Mouse (Mus musculus) midbrain, embryonic 10.5 days (tissue): ENCODE results near the gene Zbed5. TPM values are rescaled to one million over a fixed set of nuclear protein-coding genes. Genes with fewer than 3 reads are reported as not detected.

Source experiments
- DNase-seq: peaks from one replicate; pipeline ENCODE4 v3.0.0-alpha.2; 2017; ENCODE audit warnings: low spot score
- H3K27ac ChIP-seq: fragments of 300-500 bp; sonication (generic); replicated peaks from 2 replicates; pipeline ENCODE4 v1.5.1; 2016; ENCODE audit warnings: mild to moderate bottlenecking
- H3K27me3 ChIP-seq: fragments of 300-500 bp; sonication (generic); 2 replicates; pipeline ENCODE4 v1.6.1; 2016; ENCODE audit warnings: low read depth, mild to moderate bottlenecking; ENCODE audit not compliant: poor library complexity, severe bottlenecking
- H3K36me3 ChIP-seq: fragments of 300-500 bp; sonication (generic); 2 replicates; pipeline ENCODE4 v1.6.1; 2016; ENCODE audit warnings: mild to moderate bottlenecking, moderate library complexity
- H3K4me1 ChIP-seq: fragments of 300-500 bp; sonication (generic); 2 replicates; pipeline ENCODE4 v1.6.1; 2016
- H3K4me3 ChIP-seq: fragments of 300-500 bp; sonication (generic); 2 replicates; pipeline ENCODE4 v1.5.1; 2016; ENCODE audit warnings: mild to moderate bottlenecking, moderate library complexity
- H3K9me3 ChIP-seq: fragments of 300-500 bp; sonication (generic); replicated peaks from 2 replicates; pipeline ENCODE4 v1.6.1; 2016; ENCODE audit warnings: mild to moderate bottlenecking
- WGBS: fragments of 180-500 bp; shearing (Covaris S2); methylation state at CpG from one replicate; pipeline ENCODE4 v1.1.7; 2016; 5-methylcytosine and 5-hydroxymethylcytosine counted together
- polyA plus RNA-seq: library from polyadenylated mRNA; unstranded; fragments of >200 nt; fragmentation: Nextera tagmentation; extraction: Ambion mirVana; gene quantifications from 2 replicates; pipeline ENCODE4 v1.2.1, GENCODE M21; 2016

The Zbed5 gene
- 5.1 and 5.3 TPM in 2 replicates for polyA plus RNA-seq

DNA sequence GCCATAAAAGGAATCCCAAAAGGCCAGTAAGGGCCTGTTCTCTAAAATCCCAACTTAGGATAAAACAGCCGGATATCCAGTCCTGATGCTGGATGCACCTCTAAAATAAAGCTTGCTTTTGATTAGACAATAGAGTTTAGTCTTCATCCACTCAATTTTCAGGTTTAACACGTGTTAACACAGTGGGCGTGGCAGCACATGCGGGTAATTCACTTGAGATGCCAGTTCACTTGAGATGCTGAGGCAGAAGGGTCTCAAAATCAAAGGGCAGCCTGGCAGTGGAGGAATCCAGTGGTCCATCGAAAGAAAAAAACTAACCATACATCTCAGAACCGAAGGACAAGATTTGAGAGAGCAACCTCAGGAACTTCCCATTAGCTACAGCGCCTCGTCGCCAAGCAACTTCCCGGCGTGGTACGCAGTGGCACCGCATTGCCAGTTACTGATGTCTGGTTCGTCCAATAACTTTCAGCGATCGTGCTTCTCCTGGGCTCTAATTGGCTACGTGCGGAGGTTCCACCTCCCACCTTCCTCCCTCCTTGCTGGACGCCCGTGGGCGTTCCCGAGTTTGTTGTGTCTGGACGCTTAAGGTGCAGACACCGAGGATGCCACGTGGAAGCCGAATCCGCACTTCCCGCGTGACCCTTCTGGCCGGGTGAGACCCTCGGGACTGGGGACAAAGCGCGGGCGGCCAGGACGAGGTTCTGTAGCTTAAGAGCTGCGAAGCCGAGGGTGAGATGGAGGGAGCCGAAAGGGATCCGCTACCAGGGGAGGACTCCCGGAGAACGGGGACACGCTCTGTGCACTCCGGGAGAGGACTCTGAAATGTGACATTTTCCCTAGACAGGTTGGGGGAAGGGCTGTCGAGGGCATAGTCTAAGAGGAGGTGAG, at the start of gene Zbed5:
Gene Zbed5 (plus strand): TSS at position 526 of the 891 bp plus-strand sequence.
- peak; percentile 89 for DNase-seq
- Histone ChIP-seq H3K27ac (peak within 1 kb of the TSS; percentile 46), H3K9me3 (no peaks in the 10 kb centered on the region), H3K27me3 (no peaks in the 10 kb centered on the region), H3K36me3 (no peaks in the 10 kb centered on the region), H3K4me1 (peaks cover 15% of the 10 kb centered on the region), H3K4me3 (peak within 1 kb of the TSS; percentile 61)
- WGBS: 3% methylated on average over 44 of the region's 44 CpGs

DNA sequence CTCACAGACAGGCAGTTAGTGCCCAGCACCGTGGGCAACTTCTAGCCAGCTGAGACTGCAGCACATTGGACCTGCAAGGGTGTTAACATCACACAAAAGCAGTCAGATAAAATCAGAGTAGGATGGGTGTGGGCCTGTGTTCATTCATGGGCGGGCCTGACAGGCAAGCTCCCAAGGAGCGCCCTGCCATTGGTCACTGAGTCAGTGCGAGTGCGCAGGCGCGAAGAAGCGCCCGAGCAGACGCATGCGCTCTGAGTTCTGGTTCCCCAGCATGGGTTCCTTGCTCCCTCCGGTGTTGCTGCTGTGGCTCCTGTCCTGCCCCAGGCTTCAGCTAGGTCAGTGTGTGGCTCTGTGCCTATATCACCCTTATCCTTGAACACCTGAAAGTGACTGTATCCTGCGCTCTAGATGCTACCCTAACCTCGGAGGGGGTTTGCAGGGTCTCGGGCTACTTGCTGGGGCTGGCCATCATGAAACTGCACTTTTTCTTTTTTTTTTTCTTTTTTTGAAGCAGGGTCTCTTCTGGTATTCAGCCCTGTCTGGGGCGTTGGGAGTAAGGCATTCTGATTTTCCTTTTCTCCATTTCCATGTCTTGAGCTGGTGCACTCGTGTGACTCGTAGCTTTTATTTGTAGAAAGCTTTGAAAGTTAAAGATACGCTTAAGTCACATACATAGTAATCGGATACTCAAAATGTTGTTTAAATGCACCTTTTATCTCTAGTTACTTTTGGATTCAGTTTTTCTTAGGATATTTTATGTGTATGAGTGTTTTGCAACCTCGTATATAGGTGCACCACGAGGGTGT, 48.6 kb upstream of the Zbed5 start, which contains the start of gene Sumf2:
Gene Sumf2 (plus strand): TSS at position 235 of the 806 bp plus-strand sequence.
- 14% methylated on average over 22 of the region's 22 CpGs for WGBS
- peaks cover 40% of the 10 kb centered on the region for H3K36me3 ChIP-seq

DNA sequence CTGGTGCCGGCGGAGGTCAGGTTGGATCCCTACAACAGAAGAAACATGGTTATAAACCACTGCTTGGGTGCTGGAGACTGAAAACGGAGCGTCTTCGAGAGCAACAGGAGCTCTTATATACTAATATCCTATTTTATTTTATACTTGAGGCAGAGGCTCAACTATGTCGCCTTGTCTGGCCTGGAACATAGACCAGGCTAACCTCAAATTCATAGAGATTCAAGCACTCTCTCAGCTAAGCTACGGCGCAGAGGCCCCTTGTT, 48.0 kb upstream of the Zbed5 start:
- Histone ChIP-seq H3K36me3 (peaks cover 41% of the 10 kb centered on the region), H3K27me3 (no peaks in the 10 kb centered on the region), H3K9me3 (no peaks in the 10 kb centered on the region), H3K4me1 (peaks cover 11% of the 10 kb centered on the region), H3K4me3 (peak overlapping the region; percentile 65), H3K27ac (peak overlapping the region; percentile 80)
- 73% methylated on average over 8 of the region's 8 CpGs for WGBS
- DNase-seq: no peak

More for the DNA sequence above, 48.6 kb upstream of the Zbed5 start, which contains the start of gene Sumf2:
- peak within 1 kb of the TSS; percentile 80 for H3K27ac ChIP-seq
- H3K4me3 ChIP-seq: peak within 1 kb of the TSS; percentile 65
- DNase-seq: peak; percentile 96
- no peaks in the 10 kb centered on the region for H3K27me3 ChIP-seq
- peaks cover 11% of the 10 kb centered on the region for H3K4me1 ChIP-seq
- H3K9me3 ChIP-seq: no peaks in the 10 kb centered on the region

DNA sequence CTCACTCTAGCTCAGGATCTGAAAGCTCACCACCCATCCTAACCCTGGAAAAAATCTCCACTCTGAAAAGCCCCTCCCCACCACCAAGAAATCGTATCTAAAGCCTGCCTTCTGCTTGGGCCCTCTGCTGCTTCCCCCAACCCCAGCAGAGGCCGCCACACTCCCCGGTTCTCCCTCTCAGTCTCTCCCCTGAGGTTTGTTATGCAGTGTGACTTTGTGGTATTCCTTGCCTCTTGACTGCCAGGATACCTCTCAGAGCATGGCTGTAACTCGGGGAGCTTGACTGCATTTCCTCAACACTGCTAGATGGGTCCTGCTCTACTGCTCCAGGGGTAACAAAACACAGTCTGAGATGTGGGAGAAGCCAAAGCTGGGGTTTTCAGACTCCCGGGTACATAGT, 40.4 kb upstream of the Zbed5 start:
- H3K27me3 ChIP-seq: no peaks in the 10 kb centered on the region
- H3K27ac ChIP-seq: no peak overlapping the region
- no peaks in the 10 kb centered on the region for H3K9me3 ChIP-seq
- H3K4me1 ChIP-seq: no peaks in the 10 kb centered on the region
- no peak for DNase-seq
- no peak overlapping the region for H3K4me3 ChIP-seq
- 44% methylated on average over 5 of the region's 5 CpGs for WGBS
- peaks cover 66% of the 10 kb centered on the region for H3K36me3 ChIP-seq

DNA sequence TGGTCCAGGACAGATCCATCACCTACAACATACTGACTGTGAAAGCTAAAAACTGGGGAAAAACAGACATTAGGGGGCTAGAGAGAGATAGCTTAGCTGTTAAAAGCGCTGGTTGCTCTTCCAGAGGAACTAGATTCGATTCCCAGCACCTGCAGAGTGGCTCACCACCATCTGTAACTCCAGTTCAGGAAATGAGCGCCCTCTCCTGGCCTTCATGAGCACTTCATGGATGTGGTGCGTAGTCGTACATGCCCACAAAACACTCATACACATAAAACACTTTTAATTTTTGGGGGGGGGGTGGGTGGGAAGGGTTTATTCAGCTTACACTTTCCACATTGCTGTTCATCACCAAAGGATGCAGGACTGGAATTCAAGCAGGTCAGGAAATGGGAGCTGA, 39.1 kb upstream of the Zbed5 start:
- WGBS: 78% methylated on average over 5 of the region's 5 CpGs
- H3K27me3 ChIP-seq: no peaks in the 10 kb centered on the region
- no peak overlapping the region for H3K4me3 ChIP-seq
- H3K9me3 ChIP-seq: no peaks in the 10 kb centered on the region
- H3K4me1 ChIP-seq: no peaks in the 10 kb centered on the region
- peaks cover 77% of the 10 kb centered on the region for H3K36me3 ChIP-seq
- DNase-seq: no peak
- no peak overlapping the region for H3K27ac ChIP-seq

DNA sequence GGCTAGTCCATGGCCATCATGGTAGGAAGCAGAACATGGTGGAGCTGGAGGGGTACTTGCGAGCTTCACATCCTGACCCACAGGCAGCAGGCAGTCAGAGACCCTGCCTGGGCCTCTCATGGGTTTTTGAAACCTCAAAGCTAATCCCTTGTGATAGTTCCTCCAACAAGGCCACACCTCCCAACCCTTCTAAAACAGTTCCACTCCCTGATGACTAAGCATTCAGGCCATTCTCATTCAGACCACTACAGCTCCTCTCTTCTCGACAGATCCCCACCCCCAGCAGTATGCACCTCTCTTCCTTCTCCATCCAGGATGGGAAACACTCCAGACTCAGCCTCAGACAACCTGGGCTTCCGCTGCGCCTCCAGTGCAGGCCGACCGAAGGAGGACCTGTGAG, 33.2 kb upstream of the Zbed5 start:
- no peaks in the 10 kb centered on the region for H3K9me3 ChIP-seq
- H3K27me3 ChIP-seq: no peaks in the 10 kb centered on the region
- peaks cover 7% of the 10 kb centered on the region for H3K4me1 ChIP-seq
- peaks cover 53% of the 10 kb centered on the region for H3K36me3 ChIP-seq
- 94% methylated on average over 6 of the region's 6 CpGs for WGBS
- no peak for DNase-seq
- H3K27ac ChIP-seq: no peak overlapping the region
- no peak overlapping the region for H3K4me3 ChIP-seq

DNA sequence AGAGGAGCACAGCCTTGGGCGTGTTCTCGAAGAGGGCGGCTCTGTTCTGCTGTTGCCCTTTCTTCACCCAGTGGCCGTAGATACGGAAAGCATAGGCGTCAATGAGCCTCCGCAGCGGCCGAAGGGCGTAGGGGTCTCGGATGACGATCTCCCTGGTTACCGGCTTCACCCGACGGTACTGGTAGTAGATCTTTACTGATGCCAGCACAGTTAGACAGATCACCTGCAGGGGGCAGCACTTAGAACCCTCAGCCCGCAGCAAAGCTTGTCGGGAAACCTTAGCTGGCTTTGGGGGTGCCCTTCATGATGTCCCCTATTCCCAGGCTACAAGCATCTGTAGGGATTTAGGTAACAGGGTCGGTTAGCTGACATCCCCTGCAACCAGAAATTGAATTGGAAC, 31.1 kb upstream of the Zbed5 start:
- no peak overlapping the region for H3K27ac ChIP-seq
- WGBS: 16% methylated on average over 18 of the region's 18 CpGs
- H3K27me3 ChIP-seq: no peaks in the 10 kb centered on the region
- H3K9me3 ChIP-seq: no peaks in the 10 kb centered on the region
- peaks cover 7% of the 10 kb centered on the region for H3K4me1 ChIP-seq
- H3K36me3 ChIP-seq: peaks cover 35% of the 10 kb centered on the region
- no peak overlapping the region for H3K4me3 ChIP-seq
- DNase-seq: peak; percentile 55

DNA sequence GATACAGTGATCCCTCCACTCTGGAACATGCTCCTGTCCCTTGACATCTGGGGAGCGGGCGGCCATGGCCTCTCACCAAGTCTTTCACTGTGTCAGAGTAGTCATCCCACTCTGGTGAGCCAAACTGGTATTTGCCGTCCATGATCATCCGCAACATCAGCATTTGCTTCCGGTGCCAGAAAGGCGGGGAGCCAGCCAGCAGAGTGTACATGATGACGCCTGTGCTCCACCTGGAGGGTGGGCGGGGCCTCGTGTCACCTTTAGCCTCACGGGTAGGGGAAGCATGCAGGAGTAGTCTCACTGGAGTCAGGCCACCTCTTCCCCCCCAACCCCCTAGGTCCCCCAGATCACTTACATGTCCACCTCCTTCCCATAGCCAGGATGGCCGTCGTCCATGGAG, 29.7 kb upstream of the Zbed5 start:
- Histone ChIP-seq H3K27ac (no peak overlapping the region), H3K36me3 (peaks cover 21% of the 10 kb centered on the region), H3K4me1 (peaks cover 7% of the 10 kb centered on the region), H3K4me3 (no peak overlapping the region), H3K9me3 (no peaks in the 10 kb centered on the region), H3K27me3 (no peaks in the 10 kb centered on the region)
- DNase-seq: no peak
- 84% methylated on average over 12 of the region's 12 CpGs for WGBS

DNA sequence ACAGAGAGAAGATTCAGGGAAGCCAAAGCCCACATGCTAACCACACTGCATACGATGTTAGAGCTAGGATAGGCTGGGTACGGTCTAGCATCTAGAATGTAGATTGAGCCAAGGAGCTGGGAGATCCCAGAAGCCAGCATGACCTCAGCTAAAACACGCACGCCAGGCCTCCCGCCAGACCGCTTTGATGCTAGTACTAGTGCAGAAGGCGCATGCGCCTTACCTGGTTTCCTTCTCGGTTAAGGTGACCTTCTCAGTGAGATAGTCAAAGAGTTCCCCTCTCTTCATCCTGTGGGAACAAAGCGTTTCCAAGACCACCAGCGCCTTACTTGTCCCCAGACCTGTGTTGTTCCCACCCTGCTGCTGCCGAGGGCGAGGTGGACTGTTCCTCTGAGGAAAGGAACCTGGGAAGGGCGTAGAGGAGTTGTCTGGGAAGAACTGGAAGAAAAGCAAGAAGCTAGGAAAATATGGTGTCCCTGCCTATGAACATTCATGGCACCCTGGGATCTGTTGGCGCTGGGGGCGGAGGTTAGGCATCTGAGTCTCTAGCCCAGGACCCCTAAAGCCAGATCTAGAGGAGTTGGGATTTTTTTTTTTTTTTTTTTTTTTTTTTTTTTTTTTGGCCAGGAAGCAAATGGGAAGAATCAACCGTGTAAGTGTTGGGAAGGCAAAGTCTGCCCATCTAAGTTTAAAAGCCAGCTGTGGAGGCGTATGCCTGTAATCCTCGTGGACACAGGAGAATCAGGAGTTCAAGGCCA, 26.1 kb upstream of the Zbed5 start:
- 90% methylated on average over 19 of the region's 19 CpGs for WGBS
- H3K9me3 ChIP-seq: no peaks in the 10 kb centered on the region
- H3K27ac ChIP-seq: no peak overlapping the region
- H3K4me3 ChIP-seq: no peak overlapping the region
- no peaks in the 10 kb centered on the region for H3K27me3 ChIP-seq
- no peaks in the 10 kb centered on the region for H3K36me3 ChIP-seq
- H3K4me1 ChIP-seq: peaks cover 3% of the 10 kb centered on the region
- DNase-seq: no peak

DNA sequence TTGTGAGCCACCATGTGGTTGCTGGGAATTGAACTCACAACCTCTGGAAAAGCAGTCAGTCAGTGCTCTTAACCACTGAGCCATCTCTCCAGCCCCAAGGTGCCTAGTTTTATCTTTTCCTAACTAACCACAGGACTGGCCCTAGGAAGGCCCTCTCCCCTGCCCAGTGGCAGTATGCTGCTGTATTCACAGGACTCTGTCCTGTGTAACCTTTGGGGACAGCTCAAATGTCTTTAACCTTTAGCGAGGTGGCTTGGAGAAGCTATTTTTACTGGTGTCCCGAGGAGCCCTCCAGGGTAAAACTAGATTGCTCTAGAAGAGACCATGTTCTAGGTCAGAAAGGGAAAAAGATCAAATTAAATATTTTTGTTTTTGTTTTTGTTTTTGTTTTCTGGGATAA, 24.3 kb upstream of the Zbed5 start:
- Histone ChIP-seq H3K4me3 (no peak overlapping the region), H3K9me3 (no peaks in the 10 kb centered on the region), H3K4me1 (no peaks in the 10 kb centered on the region), H3K27ac (no peak overlapping the region), H3K36me3 (no peaks in the 10 kb centered on the region), H3K27me3 (no peaks in the 10 kb centered on the region)
- no peak for DNase-seq
- WGBS: 79% methylated on average over 2 of the region's 2 CpGs

DNA sequence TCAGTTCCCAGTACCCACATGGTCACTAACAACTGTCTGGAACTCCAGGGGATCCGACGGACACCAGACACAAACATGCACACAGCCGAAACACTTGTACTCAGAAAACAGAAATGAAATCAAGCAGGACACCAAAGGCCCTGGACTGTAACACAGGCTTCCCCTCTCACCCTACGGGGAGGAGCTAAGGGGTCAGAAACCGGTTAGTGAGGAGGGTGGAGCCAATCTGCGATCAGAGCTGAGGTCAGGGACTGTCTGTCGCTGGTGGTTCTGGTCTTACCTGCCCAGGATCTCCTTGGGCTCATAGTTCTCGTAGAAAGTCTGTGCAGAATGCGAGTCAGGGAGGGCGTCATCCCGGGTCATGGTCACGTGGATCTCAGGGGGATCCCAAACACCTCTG, 21.6 kb upstream of the Zbed5 start:
- Histone ChIP-seq H3K4me1 (no peaks in the 10 kb centered on the region), H3K9me3 (0 out of 2 replicates have a peak, but pooled peaks cover 2% of the 10 kb centered on the region), H3K4me3 (no peak overlapping the region), H3K27me3 (no peaks in the 10 kb centered on the region), H3K36me3 (no peaks in the 10 kb centered on the region), H3K27ac (no peak overlapping the region)
- WGBS: 88% methylated on average over 12 of the region's 12 CpGs
- DNase-seq: no peak

DNA sequence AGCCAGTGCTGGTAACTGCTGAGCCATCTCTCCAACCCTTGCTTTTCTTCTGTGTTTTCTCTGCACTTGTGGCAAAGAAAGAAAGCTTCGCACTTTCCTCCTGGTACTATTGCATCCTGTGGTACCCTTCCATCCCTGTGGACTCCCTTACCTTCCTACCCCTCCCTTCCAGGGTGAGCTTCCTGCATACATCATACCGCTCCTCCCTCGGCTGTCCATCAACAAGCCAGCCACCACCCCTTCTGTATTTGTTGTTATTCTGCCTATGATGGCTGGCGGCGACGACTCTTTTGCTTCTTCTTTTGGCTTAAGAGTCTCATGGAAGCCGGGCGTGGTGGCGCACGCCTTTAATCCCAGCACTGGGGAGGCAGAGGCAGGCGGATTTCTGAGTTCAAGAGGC, 20.4 kb upstream of the Zbed5 start:
- H3K27me3 ChIP-seq: no peaks in the 10 kb centered on the region
- no peaks in the 10 kb centered on the region for H3K4me1 ChIP-seq
- DNase-seq: no peak
- no peak overlapping the region for H3K27ac ChIP-seq
- H3K4me3 ChIP-seq: no peak overlapping the region
- 0 out of 2 replicates have a peak, but pooled peaks cover 2% of the 10 kb centered on the region for H3K9me3 ChIP-seq
- peaks cover 5% of the 10 kb centered on the region for H3K36me3 ChIP-seq
- 76% methylated on average over 11 of the region's 11 CpGs for WGBS
